Mouse (Mus musculus) Patski (cell line): ENCODE data around the gene Gm8439. TPM values are rescaled to one million over a fixed set of nuclear protein-coding genes. Genes with fewer than 3 reads are reported as not detected.

Source experiments
- ATAC-seq: fragments of 100-300 bp; one replicate; pipeline ENCODE4 v1.8.0; 2021
- CTCF ChIA-PET: fragments of 350-600 bp; sonication (Branson Sonifier 250); formaldehyde crosslinking; loops from one replicate; lab custom pipeline; 2022; ENCODE audit warnings: inconsistent platforms; lab: Charles Lee
- POLR2A ChIA-PET: fragments of 350-600 bp; sonication (Branson Sonifier 250); formaldehyde crosslinking; loops from one replicate; lab custom pipeline; 2022; ENCODE audit warnings: antibody characterized with exemption, inconsistent platforms; lab: Charles Lee
- DNase-seq: peaks from one replicate; pipeline ENCODE4 v3.0.0-alpha.2; 2011; ENCODE audit warnings: low read depth, low spot score
- H3K27me3 ChIP-seq: fragments of 371-371 bp; one replicate; pipeline ENCODE4 v1.5.1; 2021
- CTCF ChIP-seq: fragments of 100-300 bp; IDR thresholded peaks from one replicate; pipeline ENCODE4 v1.5.1; 2021
- in situ Hi-C: fragments of 300-500 bp; cut with MboI; formaldehyde crosslinking; loops from 3 replicates; pipeline ENCODE4 v1.11.1; 2018; ENCODE audit warnings: low pct_unique_long_range_greater_than_20kb, mixed read lengths
- polyA plus RNA-seq: library from polyadenylated mRNA; unstranded; gene quantifications from one replicate; pipeline ENCODE4 v1.2.3, GENCODE M21; 2021

The Gm8439 gene
- polyA plus RNA-seq, 1 experiment from 2014 or later, result not detected

DNA sequence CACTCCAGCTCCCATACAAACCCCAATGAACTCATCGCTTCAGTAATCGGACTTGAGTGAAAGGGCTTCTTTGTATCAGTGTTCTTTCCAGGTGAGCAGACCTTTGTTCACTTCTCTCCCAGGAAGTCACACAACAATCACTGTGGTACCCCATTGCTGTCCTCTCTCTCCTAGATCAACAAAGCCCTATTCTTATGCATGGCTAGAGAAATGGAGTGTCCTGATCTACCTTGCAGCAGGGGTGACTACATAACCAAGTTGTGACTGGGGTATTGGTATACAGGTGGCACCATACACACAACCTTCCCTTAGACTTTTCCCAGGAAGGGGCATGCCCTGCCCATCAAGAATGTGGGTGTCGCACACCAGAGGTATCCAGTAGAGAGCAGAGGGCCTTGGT, 22.5 kb downstream of the Gm8439 start:
- H3K27me3 ChIP-seq, result no peaks in the 10 kb centered on the region
- TF ChIP-seq CTCF, result no peak
- ChIA-PET POLR2A (interaction anchor here (0.7 kb wide), 1 partner anchor 254 kb away, joined by 3 read pairs; no protein-coding TSS in a partner anchor), CTCF (no interaction called here)
- in situ Hi-C loops, result no loop called here
- DNase-seq, result no peak
- no peak for ATAC-seq

DNA sequence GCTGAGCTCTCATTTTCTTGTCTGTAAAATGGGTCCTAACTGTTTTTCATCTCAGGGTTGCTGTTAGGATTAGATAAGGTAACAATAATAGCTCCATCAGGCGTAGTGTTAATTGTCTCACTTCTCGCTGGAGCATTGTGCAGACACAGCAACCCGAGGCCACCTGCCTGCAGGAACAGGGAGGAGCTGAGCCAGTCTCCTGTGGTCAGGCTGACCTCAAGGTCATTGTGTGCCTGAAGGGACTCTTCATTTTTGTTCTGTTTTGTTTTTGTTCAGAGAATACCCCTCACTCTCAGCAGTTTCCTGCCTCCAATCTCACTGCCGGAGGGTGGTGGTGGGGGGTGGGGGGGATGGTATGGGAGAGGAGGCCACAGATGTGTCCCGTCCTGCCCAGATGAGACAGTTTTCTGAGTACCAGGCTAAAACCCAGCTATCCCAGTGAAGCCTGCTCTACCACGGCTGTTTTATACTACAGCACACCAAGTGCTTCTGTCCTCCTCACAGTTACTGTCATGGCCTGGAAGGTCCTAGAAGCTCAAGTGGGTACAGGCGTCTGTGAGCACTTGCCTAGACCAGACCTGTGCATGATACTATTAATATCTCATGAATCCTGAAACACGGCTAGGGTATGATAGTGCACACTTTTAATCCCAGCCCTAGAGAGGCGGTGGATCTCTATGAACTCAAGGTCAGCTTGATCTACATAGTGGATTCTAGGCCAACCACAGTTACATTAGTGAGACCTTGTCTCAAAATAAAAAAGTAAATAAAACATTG, 23.9 kb downstream of the Gm8439 start:
- no peak for ATAC-seq
- TF ChIP-seq CTCF, result no peak
- no peaks in the 10 kb centered on the region for H3K27me3 ChIP-seq
- ChIA-PET POLR2A (no interaction called here), CTCF (interaction anchor here (1.0 kb wide), 1 partner anchor 10 kb away, joined by 3 read pairs; no protein-coding TSS in a partner anchor)
- in situ Hi-C loops, result no loop called here
- no peak for DNase-seq

DNA sequence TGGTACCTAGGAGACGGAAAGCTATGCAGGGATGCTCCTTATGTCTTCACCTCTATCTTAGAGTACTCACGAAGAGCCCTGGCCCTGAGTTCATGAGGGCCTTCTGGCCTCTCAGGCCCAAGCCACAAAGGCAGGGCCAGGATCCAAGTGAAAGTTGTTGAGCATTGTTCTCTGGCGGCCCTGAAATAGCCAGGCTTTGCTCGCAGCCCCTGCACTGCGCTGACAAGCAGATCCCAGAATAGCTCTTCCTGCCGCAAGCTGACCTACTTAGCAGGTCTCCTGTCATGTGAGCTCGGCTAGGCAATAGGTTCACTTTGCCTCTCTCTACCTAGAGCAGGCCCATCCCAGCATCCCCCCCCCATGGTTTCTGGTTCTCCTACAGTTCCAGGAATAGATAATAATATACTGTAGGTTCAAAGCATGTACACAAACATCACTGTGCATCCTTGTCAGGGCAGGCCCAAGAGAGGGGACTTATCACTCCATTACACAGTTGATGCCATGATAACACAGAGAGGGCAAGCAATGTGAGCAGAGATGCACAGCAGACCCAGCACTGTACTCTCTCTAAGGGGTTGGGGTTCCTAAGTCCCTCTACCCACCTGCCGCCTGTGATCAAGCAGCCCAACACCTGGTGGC, 25.3 kb downstream of the Gm8439 start:
- TF ChIP-seq CTCF, result no peak
- no peak for ATAC-seq
- in situ Hi-C loops, result no loop called here
- ChIA-PET CTCF (no interaction called here), POLR2A (no interaction called here)
- no peaks in the 10 kb centered on the region for H3K27me3 ChIP-seq
- no peak for DNase-seq

DNA sequence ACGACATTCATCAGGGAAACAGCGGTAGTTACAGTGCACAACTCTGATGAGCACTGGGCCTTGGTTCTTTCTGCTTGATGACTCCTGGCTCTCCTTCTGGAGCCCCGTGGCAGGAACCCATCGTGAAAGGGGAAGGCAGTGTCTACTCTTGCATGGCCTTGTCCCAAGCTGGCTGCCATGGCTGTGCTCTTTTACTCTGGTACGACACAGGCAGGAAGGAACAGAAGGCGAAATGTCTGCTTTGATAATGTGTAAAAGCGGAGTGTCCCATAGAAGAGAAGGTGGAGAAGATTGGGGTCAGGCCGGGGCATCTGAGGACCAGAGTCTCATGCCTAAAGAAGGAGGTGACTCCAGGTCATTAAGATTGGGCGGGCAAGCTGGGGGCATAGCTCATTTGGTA, 26.1 kb downstream of the Gm8439 start:
- ChIA-PET POLR2A (no interaction called here), CTCF (no interaction called here)
- H3K27me3 ChIP-seq, result no peaks in the 10 kb centered on the region
- in situ Hi-C loops, result no loop called here
- ATAC-seq (no peak), DNase-seq (no peak)
- no peak for TF ChIP-seq CTCF

DNA sequence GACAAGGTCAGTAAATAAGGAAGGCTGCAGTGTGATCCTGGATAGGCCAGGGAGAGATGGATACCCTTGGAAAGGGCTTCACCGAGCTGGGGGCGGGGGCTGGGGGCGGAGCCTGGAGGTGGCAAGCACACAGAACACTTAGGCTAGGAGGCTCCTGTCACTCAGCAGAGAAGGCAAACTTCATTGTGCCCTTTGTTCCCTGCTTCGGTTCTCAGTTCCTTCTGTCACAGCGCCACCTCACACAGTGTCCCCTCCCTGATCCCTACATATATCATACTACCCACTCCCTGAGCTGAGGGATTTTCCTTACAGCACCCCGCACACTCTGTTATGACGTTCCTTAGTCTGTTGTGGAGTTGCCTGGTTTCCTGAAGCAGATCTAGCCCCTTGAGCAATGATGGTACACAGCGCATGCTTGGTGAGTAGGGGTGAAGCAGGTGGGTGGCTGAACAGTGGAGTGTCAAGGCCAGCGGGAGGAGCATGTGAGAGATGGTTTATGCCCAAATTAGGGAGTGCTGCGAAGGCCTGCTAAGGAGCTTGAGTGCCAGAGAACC, 27.1 kb downstream of the Gm8439 start:
- TF ChIP-seq CTCF, result no peak
- POLR2A ChIA-PET, result interaction anchor here (0.9 kb wide), 1 partner anchor 136 kb away, joined by 3 read pairs; no protein-coding TSS in a partner anchor
- no peaks in the 10 kb centered on the region for H3K27me3 ChIP-seq
- no peak for DNase-seq
- no peak for ATAC-seq
- in situ Hi-C loops, result no loop called here
- CTCF ChIA-PET, result no interaction called here

DNA sequence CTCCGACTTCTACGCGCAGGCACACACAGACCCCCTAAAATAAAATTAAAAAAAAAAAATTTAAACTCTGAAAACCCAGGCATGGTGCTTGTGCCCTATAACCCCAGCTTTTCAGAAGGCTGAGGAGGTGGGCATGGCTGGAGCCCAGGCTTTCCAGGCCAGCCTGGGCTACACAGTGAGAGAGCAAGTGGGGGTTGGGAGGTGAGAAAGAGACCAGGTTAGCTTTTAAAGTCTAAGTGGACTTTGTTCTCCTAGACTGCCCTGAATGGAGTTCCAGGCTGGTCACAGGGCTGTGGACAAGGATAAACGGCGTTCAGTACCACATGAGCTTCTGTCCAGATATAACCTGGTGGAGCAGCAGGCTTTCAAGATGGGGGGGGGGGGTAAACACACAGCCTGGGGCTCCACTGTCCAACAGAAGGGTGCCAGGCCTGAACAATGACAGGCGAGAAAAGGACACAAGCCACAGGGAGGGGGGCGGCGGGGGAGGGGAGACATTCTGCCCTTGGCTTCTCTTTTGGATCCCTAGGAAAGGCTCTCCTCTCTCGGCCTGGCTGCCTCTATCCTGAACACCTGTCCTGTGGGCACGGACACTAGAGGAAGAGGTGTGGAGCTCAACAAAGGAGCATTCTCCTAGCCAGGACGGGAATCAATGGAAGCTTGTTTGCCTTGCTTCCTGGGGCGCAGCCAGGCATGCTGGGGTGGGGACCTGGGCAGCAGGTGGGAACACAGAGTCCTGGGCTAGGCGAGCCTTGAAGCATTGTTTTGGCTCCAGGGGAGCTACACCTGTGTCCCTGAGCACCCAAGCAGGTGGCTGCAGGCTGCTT, 27.9 kb downstream of the Gm8439 start:
- no peaks in the 10 kb centered on the region for H3K27me3 ChIP-seq
- in situ Hi-C loops, result no loop called here
- POLR2A ChIA-PET, result no interaction called here
- TF ChIP-seq CTCF, result no peak
- ATAC-seq, result no peak
- DNase-seq, result no peak
- CTCF ChIA-PET, result no interaction called here

DNA sequence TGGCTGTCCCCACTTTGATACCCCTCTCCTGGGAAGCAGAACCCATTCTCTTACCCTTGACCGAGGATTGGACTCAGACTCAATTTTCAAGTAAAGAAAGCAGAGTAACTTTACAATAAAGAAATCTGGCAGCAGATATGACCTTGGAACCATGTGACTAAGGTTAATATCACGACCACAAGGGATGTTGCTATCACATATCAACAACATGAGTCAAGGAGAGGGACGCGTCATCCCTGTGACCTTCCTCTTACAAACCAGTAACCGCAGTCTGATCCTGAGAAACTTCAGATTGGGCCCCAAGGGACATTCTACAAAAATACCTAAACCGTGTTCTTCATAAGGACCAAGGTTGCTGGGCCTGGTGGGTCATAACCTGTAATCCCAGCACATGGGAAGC, 39.2 kb downstream of the Gm8439 start:
- no peak for TF ChIP-seq CTCF
- ATAC-seq (no peak), DNase-seq (no peak)
- in situ Hi-C loops, result no loop called here
- H3K27me3 ChIP-seq, result no peaks in the 10 kb centered on the region
- ChIA-PET CTCF (no interaction called here), POLR2A (no interaction called here)

DNA sequence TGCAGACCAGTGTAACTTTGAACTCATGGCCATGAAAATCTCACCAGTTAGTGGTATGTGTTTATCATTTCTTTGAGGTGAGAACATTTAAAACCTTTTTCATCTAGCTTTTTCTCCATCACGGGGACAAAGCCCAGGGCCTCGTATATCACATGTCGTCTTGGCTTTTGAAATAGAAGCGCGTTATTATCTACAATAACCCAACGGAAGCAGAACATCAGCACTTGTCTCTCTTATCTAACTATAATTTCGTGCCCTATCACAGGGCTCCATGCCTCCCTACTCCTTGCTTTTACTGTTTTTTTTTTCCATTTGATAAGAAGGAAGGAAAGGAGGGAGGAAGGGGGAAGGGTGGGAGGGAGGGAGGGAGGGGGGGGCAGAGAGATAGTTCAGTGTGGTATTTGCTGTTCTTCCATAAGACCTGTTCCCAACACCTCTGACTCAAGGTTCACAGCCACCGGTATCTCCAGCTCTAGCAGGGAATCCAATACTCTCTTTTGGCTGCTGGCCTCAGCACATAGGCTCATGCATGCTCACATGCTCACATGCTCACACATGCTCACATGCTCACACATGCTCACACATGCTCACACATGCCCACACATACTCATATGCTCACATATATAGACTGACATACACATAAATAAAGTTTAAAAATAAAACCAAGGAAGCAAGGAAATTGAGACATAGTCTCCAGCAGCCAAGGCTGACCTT, 41.8 kb downstream of the Gm8439 start:
- DNase-seq (no peak), ATAC-seq (no peak)
- in situ Hi-C loops, result no loop called here
- H3K27me3 ChIP-seq, result no peaks in the 10 kb centered on the region
- ChIA-PET POLR2A (no interaction called here), CTCF (no interaction called here)
- no peak for TF ChIP-seq CTCF

DNA sequence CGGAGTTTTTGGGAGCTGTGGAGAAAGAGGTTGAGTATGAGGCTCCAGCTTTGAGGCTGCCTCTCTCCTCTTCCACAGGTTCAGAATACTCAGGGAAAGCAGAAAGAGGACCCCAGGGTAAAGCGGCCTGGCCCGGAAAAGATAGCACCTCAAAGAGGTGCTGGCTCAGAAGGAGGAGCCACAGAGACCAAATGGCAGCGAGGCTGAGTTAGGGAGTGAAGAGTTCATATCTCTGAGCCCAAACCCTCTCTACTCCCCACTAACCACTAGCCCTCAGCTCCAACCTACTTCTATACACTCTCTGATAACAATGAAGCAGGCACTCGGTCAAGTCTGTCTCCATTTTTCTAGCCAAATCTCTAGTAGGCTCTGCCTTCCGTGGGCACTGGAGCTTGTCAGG, 43.3 kb downstream of the Gm8439 start:
- DNase-seq, result no peak
- H3K27me3 ChIP-seq, result no peaks in the 10 kb centered on the region
- ChIA-PET POLR2A (no interaction called here), CTCF (no interaction called here)
- no peak for ATAC-seq
- TF ChIP-seq CTCF, result no peak
- in situ Hi-C loops, result no loop called here

DNA sequence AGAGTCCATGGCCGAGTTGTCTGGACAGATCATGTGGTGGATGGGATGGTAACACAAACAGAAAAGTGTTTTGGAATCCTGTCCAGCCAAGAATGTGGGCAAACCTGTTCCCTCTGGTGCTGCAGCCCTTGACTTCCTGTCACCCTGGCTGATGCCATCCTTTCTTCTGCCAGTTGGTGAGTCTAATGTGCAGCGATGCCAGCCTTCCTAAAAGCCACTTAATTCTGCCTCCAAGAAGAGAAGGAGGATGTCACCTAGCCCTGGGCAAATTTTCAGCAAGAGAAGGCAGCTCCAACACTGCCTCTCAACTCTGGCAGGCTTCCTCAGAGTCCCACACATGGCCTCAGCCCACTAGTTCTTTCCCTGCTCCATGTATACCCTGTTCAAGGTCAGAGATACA, 46.8 kb downstream of the Gm8439 start:
- POLR2A ChIA-PET, result no interaction called here
- TF ChIP-seq CTCF, result no peak
- H3K27me3 ChIP-seq, result no peaks in the 10 kb centered on the region
- in situ Hi-C loops, result no loop called here
- DNase-seq (no peak), ATAC-seq (no peak)
- CTCF ChIA-PET, result no interaction called here
